Mouse (Mus musculus): ENCODE results near the gene Olfr589. TPM values are rescaled to one million over a fixed set of nuclear protein-coding genes. Genes with fewer than 3 reads are reported as not detected.
"Not testable (repeated sequence)": the region's sequence is repeated elsewhere in the genome, so short reads cannot be mapped to it uniquely, and the experiment has no call there.

Gene Olfr589
- not detected for total RNA-seq (2021)
- long read RNA-seq, experiment 1: 0 reads
- long read RNA-seq, experiment 2: 0 reads

- DNase-seq (ENCODE audit: low spot score in 2 of 2): no peak
- Histone ChIP-seq H3K4me3 (no peak within 1 kb of the TSS), H3K27ac (no peak within 1 kb of the TSS)
- no peak for TF ChIP-seq CTCF (conservative IDR thresholded peaks at IDR 0.05)
These were observed at the start of gene Olfr589 for GRCm38 (mm10) chr7:103156256-103156655. TSS of gene Olfr589 (minus strand) at chr7:103156356.

GRCm38 (mm10) chr7:103184503-103184902 lies 28.3 kb upstream of the Olfr589 start, which contains the start of gene Olfr592:
TSS of gene Olfr592 (plus strand) at chr7:103184803.
- not testable (repeated sequence) for H3K4me3 ChIP-seq; DNase-seq (ENCODE audit: low spot score in 2 of 2); H3K27ac ChIP-seq

GRCm38 (mm10) chr7:103178240-103178639 lies 22.1 kb upstream of the Olfr589 start, which contains the start of gene Olfr591:
TSS of gene Olfr591 (minus strand) at chr7:103178340.
- Histone ChIP-seq H3K4me3 (no peak within 1 kb of the TSS), H3K27ac (no peak within 1 kb of the TSS)
- DNase-seq (ENCODE audit: low spot score in 2 of 2): no peak
- no peak for TF ChIP-seq CTCF (conservative IDR thresholded peaks at IDR 0.05)

- no peak for TF ChIP-seq CTCF (conservative IDR thresholded peaks at IDR 0.05)
- DNase-seq (ENCODE audit: low spot score in 2 of 2): no peak
- Histone ChIP-seq H3K4me3 (no peak overlapping the region), H3K27ac (no peak overlapping the region)
These were observed 13.5 kb upstream of the Olfr589 start for GRCm38 (mm10) chr7:103169697-103170096.

GRCm38 (mm10) chr7:103140579-103140978 lies 15.6 kb downstream of the Olfr589 start, which contains the start of gene Olfr588-ps1:
TSS of gene Olfr588-ps1 (plus strand) at chr7:103140879.
- no peak for TF ChIP-seq CTCF (conservative IDR thresholded peaks at IDR 0.05)
- no peak for DNase-seq (ENCODE audit: low spot score in 2 of 2)
- H3K4me3 ChIP-seq: no peak within 1 kb of the TSS
- H3K27ac ChIP-seq: no peak within 1 kb of the TSS

- Histone ChIP-seq H3K4me3 (no peak within 1 kb of the TSS), H3K27ac (no peak within 1 kb of the TSS)
- no peak for DNase-seq (ENCODE audit: low spot score in 2 of 2)
- no peak for TF ChIP-seq CTCF (conservative IDR thresholded peaks at IDR 0.05)
These were observed 30.6 kb downstream of the Olfr589 start, which contains the start of gene Olfr586 for GRCm38 (mm10) chr7:103125538-103125937. TSS of gene Olfr586 (minus strand) at chr7:103125638.

GRCm38 (mm10) chr7:103119406-103119805 lies 36.8 kb downstream of the Olfr589 start:
- no peak for DNase-seq (ENCODE audit: low spot score in 2 of 2)
- Histone ChIP-seq H3K27ac (no peak overlapping the region), H3K4me3 (no peak overlapping the region)
- peak; percentile 11; the same call in 1 of the 2 replicates for TF ChIP-seq CTCF (conservative IDR thresholded peaks at IDR 0.05)

Other genes starting within 250 kb of the Olfr589 start
- not detected for gene Olfr571, start 238.8 kb downstream of the Olfr589 start, total RNA-seq (2021)
- gene Olfr572, start 231.9 kb downstream of the Olfr589 start, total RNA-seq (2021): not detected
- gene Olfr573-ps1, start 213.8 kb downstream of the Olfr589 start, total RNA-seq (2021): not detected
- gene Olfr574, start 207.9 kb downstream of the Olfr589 start, total RNA-seq (2021): not detected
- not detected for gene Olfr575, start 197.6 kb downstream of the Olfr589 start, total RNA-seq (2021)
- not detected for gene Olfr576, start 193.7 kb downstream of the Olfr589 start, total RNA-seq (2021)
- not detected for gene Olfr577, start 180.4 kb downstream of the Olfr589 start, total RNA-seq (2021)
- not detected for gene Olfr578, start 167.0 kb downstream of the Olfr589 start, total RNA-seq (2021)
- not detected for gene Olfr582, start 118.3 kb downstream of the Olfr589 start, total RNA-seq (2021)
- gene Olfr583, start 105.1 kb downstream of the Olfr589 start, total RNA-seq (2021): not detected
- not detected for gene Olfr584, start 74.5 kb downstream of the Olfr589 start, total RNA-seq (2021)
- not detected for gene Olfr585, start 58.6 kb downstream of the Olfr589 start, total RNA-seq (2021)
- gene Olfr586, start 30.7 kb downstream of the Olfr589 start, total RNA-seq (2021): not detected
- gene Olfr588-ps1, start 15.5 kb downstream of the Olfr589 start, total RNA-seq (2021): not detected
- not detected for gene Olfr591, start 22.0 kb upstream of the Olfr589 start, total RNA-seq (2021)
- gene Olfr592, start 28.4 kb upstream of the Olfr589 start, total RNA-seq (2021): not detected
- gene Olfr593, start 55.5 kb upstream of the Olfr589 start, total RNA-seq (2021): not detected
- not detected for gene Olfr594, start 60.6 kb upstream of the Olfr589 start, total RNA-seq (2021)
- gene Usp17ld, start 96.1 kb upstream of the Olfr589 start, total RNA-seq (2021): not detected
- gene Olfr596, start 149.3 kb upstream of the Olfr589 start, total RNA-seq (2021): not detected
- gene Olfr597, start 160.0 kb upstream of the Olfr589 start, total RNA-seq (2021): not detected
- not detected for gene Olfr598, start 167.2 kb upstream of the Olfr589 start, total RNA-seq (2021)
- gene Olfr599, start 179.6 kb upstream of the Olfr589 start, total RNA-seq (2021): not detected
- gene Olfr600, start 193.3 kb upstream of the Olfr589 start, total RNA-seq (2021): not detected
- not detected for gene Olfr601, start 206.3 kb upstream of the Olfr589 start, total RNA-seq (2021)
- gene Olfr603, start 229.8 kb upstream of the Olfr589 start, total RNA-seq (2021): not detected

Measured in layer of hippocampus, adult 2 months (tissue).